Mouse (Mus musculus): Measurements from ENCODE around the gene Nol10.
A peak's percentile ranks its signal among the peaks of the same experiment; 100 is the strongest.

The Nol10 gene

GRCm38 (mm10) chr12:17406825-17407224, 58.6 kb downstream of the Nol10 start:
- no peak for DNase-seq (ENCODE audit: extremely low read depth, low read depth, low spot score)

GRCm38 (mm10) chr12:17408312-17408711, 60.1 kb downstream of the Nol10 start:
- DNase-seq (ENCODE audit: extremely low read depth, low read depth, low spot score): no peak

- no peak for DNase-seq (ENCODE audit: extremely low read depth, low read depth, low spot score)
Observed at GRCm38 (mm10) chr12:17411242-17411641, 63.0 kb downstream of the Nol10 start.

GRCm38 (mm10) chr12:17411797-17412526, 63.7 kb downstream of the Nol10 start:
- DNase-seq (ENCODE audit: extremely low read depth, low read depth, low spot score): no peak

- DNase-seq (ENCODE audit: extremely low read depth, low read depth, low spot score): no peak
Observed at GRCm38 (mm10) chr12:17414734-17415133, 66.5 kb downstream of the Nol10 start.

GRCm38 (mm10) chr12:17420168-17420810, 72.0 kb downstream of the Nol10 start:
- DNase-seq (ENCODE audit: extremely low read depth, low read depth, low spot score): no peak

DNA sequence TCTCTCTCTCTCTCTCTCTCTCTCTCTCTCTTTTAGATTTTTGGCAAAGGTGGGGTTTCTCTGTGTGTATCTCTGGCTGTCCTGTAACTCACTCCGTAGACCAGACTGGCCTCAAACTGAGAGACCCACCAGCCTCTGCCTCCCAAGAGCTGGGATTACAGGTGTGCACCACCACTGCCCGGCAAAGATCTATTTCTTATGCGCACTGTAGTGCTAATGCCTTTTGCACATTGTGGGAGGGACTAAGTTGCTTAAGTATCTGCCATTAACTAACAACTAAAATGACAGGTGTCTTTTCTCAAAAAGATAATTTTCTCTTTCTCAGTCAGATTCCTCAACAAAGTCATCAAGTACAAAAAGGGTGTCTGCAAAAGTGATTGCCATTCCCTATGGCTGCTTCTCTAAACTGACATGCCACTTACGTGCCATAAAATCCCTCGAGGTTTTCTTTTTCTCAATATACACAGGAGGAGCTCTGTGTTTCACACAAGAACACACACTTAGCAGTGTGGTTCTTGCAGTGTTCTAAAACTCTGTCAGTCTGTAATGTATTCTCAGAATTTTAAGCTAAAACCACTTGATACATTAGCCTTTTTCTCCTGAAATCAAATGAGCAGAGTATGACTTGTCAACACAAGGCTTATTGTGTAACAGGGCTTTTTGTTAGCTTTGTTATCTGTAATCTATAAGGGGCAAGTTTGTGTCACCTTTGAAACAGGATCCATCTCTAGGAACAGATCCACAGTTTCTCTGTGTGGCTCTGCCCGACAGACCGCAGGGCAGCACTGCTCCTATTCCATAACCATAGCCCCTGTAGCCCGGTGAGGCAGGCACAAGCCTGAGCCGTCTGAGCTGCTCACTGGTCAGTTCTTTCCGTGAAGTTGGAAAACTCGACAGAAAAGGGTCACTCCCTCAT, 77.3 kb downstream of the Nol10 start:
- DNase-seq (ENCODE audit: extremely low read depth, low read depth, low spot score): no peak

DNA sequence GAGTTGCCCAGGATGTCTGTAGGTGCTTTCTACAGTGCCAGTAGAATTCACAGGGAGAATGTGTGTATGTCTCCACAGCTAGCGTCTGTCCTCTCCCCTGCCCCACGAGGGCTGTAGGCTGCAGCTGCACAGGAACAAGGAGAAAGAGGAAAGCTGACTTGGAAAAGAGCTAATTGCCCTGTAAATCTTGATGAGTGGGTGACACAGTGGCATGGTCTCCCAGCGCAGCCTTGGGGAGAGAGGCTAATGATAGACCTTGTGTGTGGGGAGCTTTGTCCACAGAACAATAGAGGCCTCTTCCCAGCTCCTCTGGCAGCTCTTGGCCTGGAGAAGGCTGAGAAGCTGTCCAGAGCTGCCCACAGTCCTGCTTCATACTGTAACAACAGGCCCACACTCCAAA, 78.5 kb downstream of the Nol10 start:
- no peak for DNase-seq (ENCODE audit: extremely low read depth, low read depth, low spot score)

- no peak for DNase-seq (ENCODE audit: extremely low read depth, low read depth, low spot score)
Observed at GRCm38 (mm10) chr12:17430578-17430977, 82.3 kb downstream of the Nol10 start.

DNA sequence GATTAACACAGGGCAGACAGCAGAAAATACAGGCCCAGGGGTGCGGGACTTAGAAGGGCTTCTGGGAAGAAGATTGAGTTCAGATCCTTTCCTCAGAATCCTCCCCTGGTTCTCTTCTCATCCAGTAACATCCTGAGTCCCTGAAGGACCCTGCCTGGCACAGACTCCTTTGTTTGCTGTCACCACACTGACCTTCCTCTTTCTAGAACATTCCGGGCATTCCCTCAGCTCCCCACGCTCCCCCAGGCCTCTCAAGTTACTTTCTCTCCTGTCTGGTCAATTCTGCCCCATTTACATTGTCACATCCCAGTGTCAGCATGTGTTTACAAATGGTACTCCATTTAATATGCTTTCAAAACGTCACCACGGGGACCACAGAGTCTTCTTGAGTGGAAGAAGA, 82.9 kb downstream of the Nol10 start:
- no peak for DNase-seq (ENCODE audit: extremely low read depth, low read depth, low spot score)

DNA sequence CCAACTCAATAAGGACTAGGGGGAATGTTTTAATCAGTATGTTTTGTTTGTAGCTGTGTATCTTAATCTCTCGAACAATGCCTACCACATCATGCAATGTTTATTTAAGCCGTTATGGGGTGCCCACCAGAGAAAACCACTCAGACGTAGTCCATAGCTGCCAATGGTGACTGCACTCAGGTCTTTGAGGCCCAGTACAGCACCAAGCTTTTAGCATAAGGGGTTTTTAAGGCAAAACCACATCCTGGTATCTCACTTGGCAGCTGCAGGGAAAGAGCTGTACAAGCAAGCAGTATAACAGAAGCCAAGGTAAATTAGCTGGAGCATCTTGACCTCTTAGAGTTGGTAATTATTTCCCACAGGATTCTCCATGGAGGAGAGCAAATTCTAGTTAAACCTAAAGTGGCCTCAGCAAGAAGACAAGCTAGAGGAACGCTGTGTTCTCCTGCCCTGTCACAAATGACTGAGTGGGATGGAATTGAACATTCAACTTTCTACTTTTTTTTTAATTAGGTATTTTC, 83.6 kb downstream of the Nol10 start:
- DNase-seq (ENCODE audit: extremely low read depth, low read depth, low spot score): no peak

GRCm38 (mm10) chr12:17433712-17434111, 85.5 kb downstream of the Nol10 start:
- no peak for DNase-seq (ENCODE audit: extremely low read depth, low read depth, low spot score)

- no peak for DNase-seq (ENCODE audit: extremely low read depth, low read depth, low spot score)
Observed at GRCm38 (mm10) chr12:17436471-17436870, 88.2 kb downstream of the Nol10 start.

DNA sequence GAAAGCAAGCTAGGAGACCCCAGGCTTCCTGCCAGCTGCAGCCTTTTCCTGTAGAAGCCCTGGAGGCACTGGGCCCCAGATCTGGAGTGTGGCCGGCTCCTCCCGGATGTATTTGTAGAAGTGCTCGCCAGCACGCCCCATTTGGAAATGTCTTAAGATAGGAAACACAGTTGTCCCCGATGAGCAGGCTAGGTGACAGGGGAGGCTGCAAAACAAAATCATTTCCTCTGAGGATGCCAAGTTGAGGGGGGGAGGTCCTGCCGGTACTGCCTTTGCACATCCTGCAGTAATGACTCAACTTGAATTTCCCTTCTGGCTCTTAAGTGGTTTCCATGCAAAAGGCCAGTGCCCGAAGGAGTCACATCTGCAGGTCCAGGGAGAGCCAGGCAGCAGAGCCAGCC, 92.0 kb downstream of the Nol10 start:
- no peak for DNase-seq (ENCODE audit: extremely low read depth, low read depth, low spot score)

DNA sequence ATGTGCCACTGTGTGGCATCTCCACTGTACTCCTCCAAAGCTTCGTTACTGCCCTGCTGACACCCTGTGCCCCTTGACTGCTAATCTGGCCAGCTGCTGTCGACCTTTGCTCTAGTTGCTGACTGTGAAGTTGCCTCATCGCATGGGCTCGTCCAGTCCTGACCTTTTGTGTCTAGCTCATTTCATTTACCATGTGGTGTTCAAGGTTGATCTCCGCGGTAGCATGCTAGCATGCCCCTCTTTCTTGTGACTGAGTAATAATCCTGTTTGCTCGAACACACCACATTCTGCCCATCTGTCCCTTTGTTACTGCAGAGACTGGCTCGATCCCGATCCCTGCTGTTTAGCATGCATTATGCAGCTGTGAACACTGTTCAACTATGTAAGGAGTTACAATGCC, 93.2 kb downstream of the Nol10 start:
- DNase-seq (ENCODE audit: extremely low read depth, low read depth, low spot score): no peak

- no peak for DNase-seq (ENCODE audit: extremely low read depth, low read depth, low spot score)
Observed at GRCm38 (mm10) chr12:17444406-17444805, 96.1 kb downstream of the Nol10 start.

DNA sequence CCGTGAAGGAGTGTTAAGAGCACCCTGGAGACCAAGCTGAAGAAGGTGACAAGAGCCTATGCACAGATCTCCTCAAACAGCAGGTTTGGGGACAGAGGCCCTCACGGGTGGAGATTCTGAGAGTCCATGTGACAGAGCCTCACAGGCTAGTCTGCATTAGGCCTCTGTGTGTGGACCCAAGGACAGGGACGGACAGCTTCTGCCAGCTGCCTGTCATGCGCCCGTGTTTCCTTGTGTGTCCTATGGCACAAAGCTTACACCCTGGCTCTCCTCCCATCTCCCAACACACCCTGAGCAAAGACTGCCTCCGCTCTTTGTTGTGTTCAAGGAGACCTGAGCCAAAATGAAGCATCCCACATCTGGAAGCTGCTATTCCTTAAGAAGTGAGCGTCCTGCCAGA, 97.0 kb downstream of the Nol10 start:
- DNase-seq (ENCODE audit: extremely low read depth, low read depth, low spot score): no peak

- DNase-seq (ENCODE audit: extremely low read depth, low read depth, low spot score): no peak
Observed at GRCm38 (mm10) chr12:17448781-17449180, 100.5 kb downstream of the Nol10 start.

GRCm38 (mm10) chr12:17449661-17450091, 101.4 kb downstream of the Nol10 start:
- peak; percentile 34 for DNase-seq (ENCODE audit: extremely low read depth, low read depth, low spot score)

- DNase-seq (ENCODE audit: extremely low read depth, low read depth, low spot score): no peak
Observed at GRCm38 (mm10) chr12:17450503-17450902, 102.2 kb downstream of the Nol10 start.

DNA sequence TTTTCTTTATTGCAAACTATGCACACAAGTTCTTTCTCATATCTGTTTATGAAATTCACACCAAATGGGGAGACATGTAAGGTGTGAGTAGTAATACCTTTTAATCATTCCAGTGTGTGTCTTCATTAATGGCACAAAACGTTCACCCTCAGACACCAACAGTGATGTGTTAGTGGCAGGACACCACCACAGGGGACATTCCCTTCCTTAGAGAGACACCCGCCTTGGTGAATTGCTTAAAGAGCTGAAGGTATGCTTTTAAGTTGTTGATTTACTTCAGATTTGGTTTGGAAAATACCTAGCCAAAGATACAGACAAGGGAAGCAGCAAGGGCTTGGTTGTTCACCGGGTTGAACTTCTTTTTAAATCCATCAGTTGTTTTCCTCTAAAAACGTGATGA, 102.7 kb downstream of the Nol10 start:
- no peak for DNase-seq (ENCODE audit: extremely low read depth, low read depth, low spot score)
